Mouse (Mus musculus) CH12.LX (cell line): ENCODE measurements around the gene Kdm8.

Experiments used
- CHD1 ChIP-seq: IDR thresholded peaks from 2 replicates; pipeline ENCODE4 v1.6.1; 2012; ENCODE audit warnings: low read depth, low read length, improper control_type of control experiment, inconsistent platforms
- CTCF ChIP-seq, 2 experiments: IDR thresholded peaks in 1 of 2; conservative IDR thresholded peaks in 1 of 2; 2 replicates each; pipeline ENCODE4 v1.5.1; 2011 to 2012; ENCODE audit warnings: low read depth in 2 of 2, low read length in 2 of 2, improper control_type of control experiment in 1 of 2, inconsistent platforms in 1 of 2, mild to moderate bottlenecking in 1 of 2, moderate library complexity in 1 of 2
- HCFC1 ChIP-seq: IDR thresholded peaks from 2 replicates; pipeline ENCODE4 v1.6.1; 2012; ENCODE audit warnings: low read depth, mild to moderate bottlenecking, inconsistent platforms, low read length, improper control_type of control experiment
- KAT2A ChIP-seq: IDR thresholded peaks from 2 replicates; pipeline ENCODE4 v1.6.1; 2012; ENCODE audit warnings: low read length, improper control_type of control experiment, inconsistent platforms; ENCODE audit not compliant: insufficient replicate concordance
- MAX ChIP-seq: IDR thresholded peaks from 2 replicates; pipeline ENCODE4 v1.6.1; 2011; ENCODE audit warnings: low read length, improper control_type of control experiment
- POLR2A ChIP-seq: IDR thresholded peaks from 2 replicates; pipeline ENCODE4 v1.6.1; 2011; ENCODE audit warnings: low read depth, mild to moderate bottlenecking, improper control_type of control experiment, low read length
- RCOR1 ChIP-seq: conservative IDR thresholded peaks from 2 replicates; pipeline ENCODE4 v1.6.1; 2012; ENCODE audit warnings: low read depth, mild to moderate bottlenecking, inconsistent platforms, low read length, improper control_type of control experiment
- TBP ChIP-seq: conservative IDR thresholded peaks from 2 replicates; pipeline ENCODE4 v1.6.1; 2011; ENCODE audit warnings: low read depth, low read length, improper control_type of control experiment
- ZNF384 ChIP-seq: IDR thresholded peaks from 2 replicates; pipeline ENCODE4 v1.6.1; 2012; ENCODE audit warnings: low read depth, low read length, improper control_type of control experiment, inconsistent platforms

DNA sequence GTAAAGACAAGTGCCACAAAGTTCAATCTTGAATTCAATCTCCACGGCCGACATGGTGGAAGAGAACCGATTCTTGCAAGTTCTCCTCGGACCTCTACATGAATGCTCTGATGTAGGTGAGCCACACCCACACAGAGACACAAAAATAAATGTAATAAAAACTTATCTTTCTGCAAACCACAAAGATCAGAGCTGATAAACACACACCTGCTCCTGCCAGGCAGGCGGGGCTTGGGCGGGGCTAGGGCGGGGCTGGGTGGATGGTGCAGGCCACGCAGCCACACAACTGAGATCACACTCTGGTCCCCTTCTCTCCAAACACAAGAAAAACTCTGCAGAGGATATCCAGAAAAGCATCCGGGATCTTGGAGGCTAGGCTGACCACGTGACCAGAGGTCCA lies 42.6 kb downstream of the Kdm8 start:
- TF ChIP-seq MAX: no peak
- no peak for TF ChIP-seq POLR2A
- no peak for TF ChIP-seq ZNF384
- TF ChIP-seq KAT2A: no peak
- TF ChIP-seq RCOR1: no peak
- TF ChIP-seq CHD1: no peak
- TF ChIP-seq CTCF (conservative IDR thresholded peaks at IDR 0.05 in 1 of 2, IDR thresholded peaks at IDR 0.05 in 1 of 2; ENCODE audit: low read depth in 2 of 2, low read length in 2 of 2): no peak
- TF ChIP-seq TBP: no peak
- no peak for TF ChIP-seq HCFC1
